In the genomic region with DNA sequence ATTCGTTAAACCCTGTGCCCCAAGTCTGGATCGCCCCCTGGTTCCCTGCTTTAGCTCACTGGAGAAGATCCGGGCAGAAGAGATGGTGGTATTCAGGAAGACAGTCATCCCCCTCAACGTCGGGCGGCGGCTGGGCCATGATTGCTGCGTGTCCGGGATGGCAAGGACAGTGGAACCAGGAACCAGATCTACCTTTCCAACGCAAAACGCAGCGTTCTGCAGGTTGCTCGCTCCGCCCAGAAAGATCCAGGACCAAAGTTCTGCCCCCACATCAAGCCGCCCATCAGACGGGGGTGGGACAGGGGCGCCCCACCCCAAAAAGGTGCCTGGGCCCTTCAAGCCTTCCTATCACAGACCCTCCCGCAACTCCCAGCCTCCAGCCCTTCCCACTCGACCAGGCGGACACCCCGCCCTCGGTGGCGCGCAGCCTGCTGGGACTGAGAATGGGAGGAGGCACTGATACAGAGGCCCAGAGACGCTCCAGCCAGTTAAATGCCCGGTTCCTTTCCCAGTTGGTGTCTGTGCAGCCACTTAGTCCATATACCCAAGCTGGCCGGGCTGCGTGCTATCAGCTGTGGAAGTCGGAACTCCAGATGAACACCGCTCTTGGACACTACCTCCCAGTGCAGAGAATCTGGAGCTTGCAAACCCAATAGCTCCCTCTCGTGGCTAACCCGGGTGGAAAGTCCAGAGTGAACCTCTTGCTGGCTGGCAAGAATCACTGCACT, we compare ENCODE assay signal across 8 mouse cellular contexts. TPM values are rescaled to one million over a fixed set of nuclear protein-coding genes. Genes with fewer than 3 reads are reported as not detected.
DNase-seq lines count a peak whose midpoint lies in the region; ATAC-seq lines count a peak whose summit lies in the region.

A gene (minus strand): TSS at position 433 of the 728 bp plus-strand sequence.

- ATAC-seq in hindbrain, embryonic 16.5 days: peak; percentile 94

- under 1% methylated on average over 32 of the region's 32 CpGs for WGBS in hindbrain, embryonic 16.5 days
- 1% methylated on average over 32 of the region's 32 CpGs for WGBS in macrophage (ENCODE audit: missing documents)

- H3K9me3 ChIP-seq in hindbrain, embryonic 16.5 days (ENCODE audit: control insufficient read depth, low read length): no peaks in the 10 kb centered on the region

- no peaks in the 10 kb centered on the region for H3K27me3 ChIP-seq in hindbrain, embryonic 16.5 days (replicated peaks; ENCODE audit: control insufficient read depth, insufficient read depth, low read length)

- peak within 1 kb of the TSS; percentile 66 for H3K9ac ChIP-seq in hindbrain, embryonic 16.5 days (ENCODE audit: low read depth, low read length)

- H3K27ac ChIP-seq in hindbrain, embryonic 16.5 days (ENCODE audit: low read depth, low read length): peak within 1 kb of the TSS; percentile 77
- peak within 1 kb of the TSS; percentile 51 for H3K27ac ChIP-seq in macrophage

- no peaks in the 10 kb centered on the region for H3K36me3 ChIP-seq in hindbrain, embryonic 16.5 days (ENCODE audit: control insufficient read depth, insufficient read depth, low read length)
- no peaks in the 10 kb centered on the region for H3K36me3 ChIP-seq in macrophage (ENCODE audit: inconsistent target)

- H3K4me1 ChIP-seq in hindbrain, embryonic 16.5 days (ENCODE audit: control insufficient read depth, insufficient read depth, low read depth, low read length): peaks cover 6% of the 10 kb centered on the region; the same call in 1 of the 2 replicates

- H3K4me3 ChIP-seq in hindbrain, embryonic 16.5 days (ENCODE audit: low read length): peak within 1 kb of the TSS; percentile 49
- H3K4me3 ChIP-seq in macrophage (ENCODE audit: inconsistent target): peak within 1 kb of the TSS; percentile 81

- peak; percentile 84 for DNase-seq in WW6 (ENCODE audit: low read depth, low spot score)
- peak; percentile 69 to 87 for DNase-seq in cerebellum, postnatal 4 days (ENCODE audit: low spot score in 2 of 2)
- peak; percentile 91 for DNase-seq in gastrocnemius, adult 18-20 months (ENCODE audit: low spot score)
- peak; percentile 88 to 91 for DNase-seq in left cerebral cortex, adult 18-20 months (ENCODE audit: low spot score in 2 of 2)
- peak; percentile 89 for DNase-seq in right cerebral cortex, adult 18-20 months
- DNase-seq in urinary bladder, postnatal 10 days (ENCODE audit: low spot score): peak; percentile 62

- H3K4me2 ChIP-seq in hindbrain, embryonic 16.5 days (ENCODE audit: low read length): peak within 1 kb of the TSS; percentile 70

- H3K79me2 ChIP-seq in macrophage (ENCODE audit: inconsistent target): no peaks in the 10 kb centered on the region

RNA-seq across cellular contexts. Expression of the gene that starts here (rescaled TPM):
- 1 to 10 TPM; 2.6 to 2.8 TPM for total RNA-seq in gastrocnemius, adult 18-20 months (2021)
- polyA plus RNA-seq in hindbrain, embryonic 16.5 days (2015; fragmentation: Nextera tagmentation; extraction: Ambion mirVana): 45.6 and 45.7 TPM in 2 replicates
- total RNA-seq in left cerebral cortex, adult 18-20 months (2021): 10 to 100 TPM; 29.9 to 35.5 TPM
- 10 to 100 TPM in 15 of 26 experiments, 1 to 10 TPM in 11; 2.7 to 20.2 (median 11.8) TPM for total RNA-seq in macrophage (2018; cell fraction: chromatin; rRNA removed)
- total RNA-seq in macrophage (2018; cell fraction: cytosol; rRNA removed): 10 to 100 TPM; 22.2 to 34.2 (median 29.0) TPM
- 10 to 100 TPM in 18 of 26 experiments, 1 to 10 TPM in 8; 6.1 to 25.7 (median 13.1) TPM for total RNA-seq in macrophage (2018; cell fraction: nucleus; rRNA removed)
- 19.8 to 24.2 TPM (median 23.4 TPM) in 3 replicates for polyA plus RNA-seq in macrophage (2018)

Comparison
In these comparisons a context has a peak if more than half of its experiments do, and no peak if none do; other contexts are left out.
1. Peak in every context shown above with its lines: DNase-seq, ATAC-seq, H3K4me3 ChIP-seq and H3K27ac ChIP-seq.
2. RNA of the gene that starts here (total RNA-seq): 29.9 to 35.5 TPM in left cerebral cortex, adult 18-20 months; 2.6 to 2.8 TPM in gastrocnemius, adult 18-20 months; every median in the first group is over 4 times any median in the second.